Mouse (Mus musculus) embryonic facial prominence, embryonic 13.5 days (tissue): Measurements from ENCODE around the gene Nccrp1. TPM values are rescaled to one million over a fixed set of nuclear protein-coding genes. Genes with fewer than 3 reads are reported as not detected.
"Not testable (repeated sequence)": the region's sequence is repeated elsewhere in the genome, so short reads cannot be mapped to it uniquely, and the experiment has no call there.

Experiments used
- ATAC-seq: fragments of 200-750 bp; cut with Nextera tagmentation; 2 replicates; pipeline ENCODE4 v1.8.0; 2017; ENCODE audit warnings: low read depth; ENCODE audit not compliant: insufficient number of reproducible peaks, insufficient read depth, low FRiP score, low TSS enrichment
- H3K27ac ChIP-seq: fragments of 300-500 bp; sonication (generic); 2 replicates; pipeline ENCODE4 v1.5.1; 2015; ENCODE audit warnings: moderate library complexity, mild to moderate bottlenecking, inconsistent platforms
- H3K27me3 ChIP-seq: fragments of 300-500 bp; sonication (generic); 2 replicates; pipeline ENCODE4 v1.6.1; 2015; ENCODE audit warnings: mild to moderate bottlenecking, inconsistent platforms
- H3K36me3 ChIP-seq: fragments of 300-500 bp; sonication (generic); 2 replicates; pipeline ENCODE4 v1.6.1; 2015; ENCODE audit warnings: mild to moderate bottlenecking, inconsistent platforms
- H3K4me1 ChIP-seq: fragments of 300-500 bp; sonication (generic); 2 replicates; pipeline ENCODE4 v1.6.1; 2015; ENCODE audit warnings: inconsistent platforms
- H3K4me2 ChIP-seq: fragments of 300-500 bp; sonication (generic); 2 replicates; pipeline ENCODE4 v1.6.1; 2015; ENCODE audit warnings: moderate library complexity, mild to moderate bottlenecking, inconsistent platforms
- H3K4me3 ChIP-seq: fragments of 300-500 bp; sonication (generic); 2 replicates; pipeline ENCODE4 v1.5.1; 2015; ENCODE audit warnings: mild to moderate bottlenecking, inconsistent platforms
- H3K9ac ChIP-seq: fragments of 300-500 bp; sonication (generic); 2 replicates; pipeline ENCODE4 v1.6.1; 2015; ENCODE audit warnings: mild to moderate bottlenecking, inconsistent platforms
- H3K9me3 ChIP-seq: fragments of 300-500 bp; sonication (generic); 2 replicates; pipeline ENCODE4 v1.6.1; 2016; ENCODE audit warnings: inconsistent platforms
- WGBS: fragments of 180-500 bp; shearing (Covaris S2); methylation state at CpG from one replicate; pipeline ENCODE4 v1.1.7; 2015; ENCODE audit warnings: mixed read lengths; 5-methylcytosine and 5-hydroxymethylcytosine counted together
- microRNA-seq: library from miRNA; unstranded; fragments of <30 nt; microRNA quantifications from one replicate; pipeline ENCODE4, GENCODE M21; 2016
- polyA plus RNA-seq: library from polyadenylated mRNA; unstranded; fragments of >200 nt; fragmentation: Nextera tagmentation; extraction: Ambion mirVana; gene quantifications from 2 replicates; pipeline ENCODE4 v1.2.1, GENCODE M21; 2015

The Nccrp1 gene
- polyA plus RNA-seq, 1 experiment from 2014 or later, result 0.18 TPM

DNA sequence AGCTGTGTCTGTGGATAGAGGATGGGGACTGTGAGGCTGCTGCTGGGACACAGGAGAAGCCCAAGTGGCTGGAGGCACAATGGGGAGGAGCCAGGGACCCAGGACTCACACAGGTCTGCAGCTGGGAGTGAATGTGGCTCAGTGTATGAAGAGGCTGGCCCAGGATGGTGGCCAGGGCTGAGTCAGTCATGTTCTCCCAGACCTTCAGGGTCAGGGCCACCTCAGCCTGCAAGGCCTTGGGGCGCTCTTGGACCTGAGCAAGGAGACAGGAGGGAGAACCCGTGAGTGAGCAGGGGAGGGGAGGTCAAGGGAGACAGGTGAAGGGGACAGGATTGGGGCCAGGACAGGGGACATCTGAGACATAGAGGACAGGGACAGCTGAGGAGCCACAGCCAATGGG is 37.9 kb downstream of the Nccrp1 start:
- H3K36me3 ChIP-seq, H3K27ac ChIP-seq, H3K9ac ChIP-seq, ATAC-seq, H3K4me2 ChIP-seq, H3K4me3 ChIP-seq, H3K9me3 ChIP-seq, H3K4me1 ChIP-seq, H3K27me3 ChIP-seq: not testable (repeated sequence)
- 57% methylated on average over 2 of the region's 2 CpGs for WGBS

DNA sequence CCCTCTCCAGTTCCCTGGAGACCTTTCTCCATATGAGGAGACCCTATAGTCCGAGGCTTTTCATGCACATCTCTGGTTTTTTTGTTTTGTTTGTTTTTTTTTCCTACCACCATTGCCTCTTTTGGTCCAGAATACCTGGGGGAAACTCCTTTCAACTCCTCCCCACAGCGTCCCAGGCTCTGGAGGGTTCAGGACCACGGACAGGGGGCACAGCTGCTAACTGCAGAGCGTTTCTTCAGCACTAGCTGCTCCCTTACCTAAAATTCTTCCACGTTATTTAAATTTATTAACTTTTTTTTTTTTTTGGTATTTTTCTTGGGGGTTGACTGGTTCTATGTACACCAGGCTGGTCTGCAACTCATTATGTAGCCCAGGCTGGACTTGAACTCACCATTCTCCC is 41.5 kb downstream of the Nccrp1 start:
- no peaks in the 10 kb centered on the region for H3K9me3 ChIP-seq
- no peak overlapping the region for H3K9ac ChIP-seq
- H3K4me1 ChIP-seq, result no peaks in the 10 kb centered on the region
- H3K4me3 ChIP-seq, result no peak overlapping the region
- no peaks in the 10 kb centered on the region for H3K27me3 ChIP-seq
- no peaks in the 10 kb centered on the region for H3K36me3 ChIP-seq
- no peak for ATAC-seq
- 3% methylated on average over 5 of the region's 5 CpGs for WGBS
- H3K4me2 ChIP-seq, result no peak overlapping the region
- H3K27ac ChIP-seq, result no peak overlapping the region

DNA sequence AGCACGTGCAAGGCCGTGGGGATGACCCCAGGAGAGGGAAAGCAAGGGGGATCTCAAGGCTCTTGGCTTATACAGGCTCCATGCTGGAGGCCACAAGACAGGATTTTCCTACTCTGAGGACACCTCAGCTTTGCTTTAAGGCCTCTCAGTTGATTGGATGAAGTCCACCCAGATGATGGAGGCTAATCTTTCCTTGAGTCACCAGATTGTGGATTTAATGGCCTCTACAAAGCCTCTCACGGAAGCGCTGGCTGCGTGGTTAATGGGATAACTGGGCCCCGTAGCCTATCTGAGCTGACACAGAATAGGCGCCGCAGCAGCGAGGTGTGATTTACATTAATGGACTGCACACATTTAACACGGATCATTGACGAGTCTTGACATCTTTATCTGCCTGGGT is 51.6 kb downstream of the Nccrp1 start:
- H3K36me3 ChIP-seq, result no peaks in the 10 kb centered on the region
- H3K4me3 ChIP-seq, result no peak overlapping the region
- H3K27me3 ChIP-seq, result no peaks in the 10 kb centered on the region
- 83% methylated on average over 11 of the region's 11 CpGs for WGBS
- no peak for ATAC-seq
- no peak overlapping the region for H3K9ac ChIP-seq
- H3K27ac ChIP-seq, result no peak overlapping the region
- no peaks in the 10 kb centered on the region for H3K9me3 ChIP-seq
- H3K4me2 ChIP-seq, result no peak overlapping the region
- H3K4me1 ChIP-seq, result no peaks in the 10 kb centered on the region

Small RNA genes within 50 kb of the gene (microRNA-seq; reads per million reads assigned to microRNA genes)
- not detected for gene Mir7049

Other genes starting within 250 kb of the Nccrp1 start
- 1.0 and 1.2 TPM in 2 replicates for gene Dll3, start 245.0 kb downstream of the Nccrp1 start, polyA plus RNA-seq
- 133 and 134 TPM in 2 replicates for gene Timm50, start 235.2 kb downstream of the Nccrp1 start, polyA plus RNA-seq
- 88.3 and 93.4 TPM in 2 replicates for gene Supt5, start 208.5 kb downstream of the Nccrp1 start, polyA plus RNA-seq
- gene Rps16, start 196.6 kb downstream of the Nccrp1 start, polyA plus RNA-seq, result 1,032 and 1,091 TPM in 2 replicates
- gene Plekhg2, start 174.7 kb downstream of the Nccrp1 start, polyA plus RNA-seq, result 102 and 109 TPM in 2 replicates
- 9.7 and 11.0 TPM in 2 replicates for gene Zfp36, start 167.0 kb downstream of the Nccrp1 start, polyA plus RNA-seq
- 40.5 and 53.5 TPM in 2 replicates for gene Med29, start 154.5 kb downstream of the Nccrp1 start, polyA plus RNA-seq
- gene Paf1, start 154.3 kb downstream of the Nccrp1 start, polyA plus RNA-seq, result 80.5 and 89.6 TPM in 2 replicates
- gene Gmfg, start 109.8 kb downstream of the Nccrp1 start, polyA plus RNA-seq, result 9.9 and 13.4 TPM in 2 replicates
- gene Lrfn1, start 95.3 kb downstream of the Nccrp1 start, polyA plus RNA-seq, result 5.3 and 7.6 TPM in 2 replicates
- gene Ifnl2, start 36.8 kb downstream of the Nccrp1 start, polyA plus RNA-seq, result not detected in 2 replicates
- gene Ifnl3, start 24.4 kb downstream of the Nccrp1 start, polyA plus RNA-seq, result not detected in 2 replicates
- gene Sycn, start 6.4 kb downstream of the Nccrp1 start, polyA plus RNA-seq, result not detected in 2 replicates
- gene Samd4b, start 50.9 kb upstream of the Nccrp1 start, polyA plus RNA-seq, result 32.8 and 33.3 TPM in 2 replicates
- gene Pak4, start 50.9 kb upstream of the Nccrp1 start, polyA plus RNA-seq, result 35.8 and 36.0 TPM in 2 replicates
- gene Acp7, start 84.1 kb upstream of the Nccrp1 start, polyA plus RNA-seq, result 0.23 TPM in 1 of 2 replicates, not detected in the other
- gene Fbxo27, start 145.6 kb upstream of the Nccrp1 start, polyA plus RNA-seq, result 7.7 and 8.3 TPM in 2 replicates
- 18.1 and 21.6 TPM in 2 replicates for gene Fbxo17, start 169.6 kb upstream of the Nccrp1 start, polyA plus RNA-seq
- gene Mrps12, start 194.6 kb upstream of the Nccrp1 start, polyA plus RNA-seq, result 127 and 132 TPM in 2 replicates
- 27.3 and 30.8 TPM in 2 replicates for gene Sars2, start 194.7 kb upstream of the Nccrp1 start, polyA plus RNA-seq
- 0.89 and 2.1 TPM in 2 replicates for gene Ccer2, start 208.9 kb upstream of the Nccrp1 start, polyA plus RNA-seq
- 73.2 and 76.6 TPM in 2 replicates for gene Sirt2, start 219.5 kb upstream of the Nccrp1 start, polyA plus RNA-seq
- 38.8 and 40.5 TPM in 2 replicates for gene Nfkbib, start 220.3 kb upstream of the Nccrp1 start, polyA plus RNA-seq
- gene Rinl, start 241.7 kb upstream of the Nccrp1 start, polyA plus RNA-seq, result 2.6 and 4.1 TPM in 2 replicates